Mouse (Mus musculus) olfactory bulb, adult 2 months (tissue): ENCODE measurements around the gene Gm20696. TPM values are rescaled to one million over a fixed set of nuclear protein-coding genes. Genes with fewer than 3 reads are reported as not detected.
A peak's percentile ranks its signal among the peaks of the same experiment; 100 is the strongest.

Source experiments
- H3K27ac ChIP-seq: fragments of 200-500 bp; 2 replicates; pipeline ENCODE4 v1.5.1; 2012; ENCODE audit warnings: low read depth, low read length; ENCODE audit not compliant: insufficient read depth
- H3K4me1 ChIP-seq: fragments of 200-500 bp; 2 replicates; pipeline ENCODE4 v1.6.1; 2012; ENCODE audit warnings: low read length; ENCODE audit not compliant: control insufficient read depth, insufficient read depth
- H3K4me3 ChIP-seq: fragments of 200-500 bp; 2 replicates; pipeline ENCODE4 v1.5.1; 2012; ENCODE audit warnings: mild to moderate bottlenecking, low read depth, low read length, moderate library complexity; ENCODE audit not compliant: insufficient read depth
- CTCF ChIP-seq: fragments of 200-500 bp; IDR thresholded peaks from 2 replicates; pipeline ENCODE4 v1.5.1; 2012; ENCODE audit warnings: low read depth, mild to moderate bottlenecking, low read length, moderate library complexity; ENCODE audit not compliant: insufficient read depth
- POLR2A ChIP-seq: fragments of 200-500 bp; IDR thresholded peaks from 2 replicates; pipeline ENCODE4 v1.6.1; 2012; ENCODE audit warnings: mild to moderate bottlenecking, low read depth, low read length, moderate library complexity; ENCODE audit not compliant: insufficient read depth
- WGBS: fragments of 180-500 bp; shearing (Covaris S2); methylation state at CpG from one replicate; pipeline ENCODE4 v1.1.7; 2018; 5-methylcytosine and 5-hydroxymethylcytosine counted together
- polyA plus RNA-seq: library from polyadenylated mRNA; stranded (reverse); fragments of >200 nt; gene quantifications from 2 replicates; pipeline ENCODE4 v1.2.4, GENCODE M21; 2012; ENCODE audit warnings: low replicate concordance; ENCODE audit not compliant: missing spikeins, insufficient read depth, insufficient read length

Gm20696 gene
- polyA plus RNA-seq, 1 experiment: not detected

DNA sequence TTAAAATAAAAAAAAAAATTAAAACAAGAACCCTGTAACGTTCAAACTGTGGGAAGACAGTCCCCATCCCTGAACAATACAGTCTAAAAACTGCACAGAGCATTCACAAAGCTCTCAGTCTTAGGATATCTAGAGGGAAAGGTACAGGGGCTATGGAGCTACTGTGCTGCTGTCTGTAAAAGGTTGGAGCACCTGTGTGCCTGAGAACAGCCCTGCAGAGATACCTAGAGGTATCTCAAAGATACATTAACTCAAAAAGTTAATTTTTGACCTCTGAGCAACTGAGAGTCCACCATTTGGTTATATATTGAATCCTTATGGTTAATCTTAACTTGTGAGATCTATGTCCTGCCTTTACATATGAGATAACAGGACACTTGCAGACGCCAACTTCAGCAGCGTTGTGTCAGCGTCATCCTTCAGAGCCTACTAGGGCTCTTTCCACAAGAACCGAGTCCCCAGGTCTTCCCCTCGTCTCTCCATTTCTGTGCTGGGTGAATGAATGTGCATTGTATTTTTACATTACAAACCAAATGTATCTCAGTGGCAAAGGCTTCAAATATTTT is 174.5 kb downstream of the Gm20696 start:
- Histone ChIP-seq H3K4me1 (no peaks in the 10 kb centered on the region), H3K27ac (no peak overlapping the region), H3K4me3 (no peak overlapping the region)
- WGBS: 89% methylated on average over 6 of the region's 6 CpGs
- no peak for TF ChIP-seq CTCF
- TF ChIP-seq POLR2A: no peak

DNA sequence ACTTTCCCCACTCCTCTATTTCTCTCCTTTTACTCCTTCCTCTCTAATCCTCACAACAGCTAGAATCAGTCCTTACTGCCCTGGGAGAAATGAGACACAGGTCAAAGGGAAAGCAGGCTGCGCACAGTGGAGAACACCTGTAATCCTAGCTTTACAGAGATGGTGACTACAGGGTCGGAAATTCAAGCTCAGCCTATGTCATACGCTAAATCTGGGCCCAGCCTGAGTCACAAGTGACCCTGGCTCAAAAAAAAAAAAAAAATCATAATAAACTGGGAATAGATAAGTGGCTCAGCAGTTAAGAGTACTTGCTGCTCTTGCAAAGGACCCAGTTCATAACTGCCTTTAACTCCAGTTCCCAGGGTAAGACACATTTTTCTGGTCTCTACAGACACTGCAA is 175.5 kb downstream of the Gm20696 start:
- TF ChIP-seq CTCF: no peak
- no peak for TF ChIP-seq POLR2A
- 95% methylated on average over 3 of the region's 3 CpGs for WGBS
- H3K4me3 ChIP-seq: no peak overlapping the region

DNA sequence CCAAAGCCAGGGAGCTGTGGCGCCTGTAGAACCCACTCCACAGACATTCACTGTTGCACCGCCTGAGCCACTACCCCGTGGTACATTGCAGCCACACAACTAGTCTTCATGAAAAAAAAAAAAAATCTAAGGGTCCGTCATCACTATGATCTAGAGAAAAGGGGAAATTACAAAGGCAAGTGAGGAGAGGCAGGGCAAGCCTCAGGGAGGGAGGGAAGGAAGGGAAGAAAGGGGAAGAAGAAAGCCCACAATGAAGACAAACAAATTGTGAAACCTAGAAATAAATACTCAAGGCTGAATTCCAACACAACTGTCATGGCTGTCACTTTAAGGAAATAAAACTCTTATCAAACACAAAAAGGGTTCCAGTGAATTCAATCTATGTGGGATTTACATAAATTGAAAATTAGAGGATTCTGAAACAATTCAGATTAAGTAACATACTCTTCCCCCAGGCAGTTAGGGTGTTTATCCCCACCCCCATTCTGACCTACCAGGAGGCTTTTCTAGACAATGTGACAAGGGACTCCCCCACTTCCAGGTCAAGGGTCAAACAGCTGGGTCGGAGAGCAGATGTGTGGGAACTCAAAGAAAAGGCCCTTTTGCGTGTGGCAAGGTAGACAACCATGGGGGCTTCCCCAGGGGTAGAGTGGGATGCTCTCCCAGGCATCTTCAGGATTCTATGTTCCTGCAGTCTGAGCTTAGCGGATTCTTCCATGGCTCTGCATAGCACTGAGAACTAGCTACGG is 176.5 kb downstream of the Gm20696 start:
- Histone ChIP-seq H3K27ac (no peak overlapping the region), H3K4me3 (no peak overlapping the region), H3K4me1 (peaks cover 10% of the 10 kb centered on the region)
- WGBS: 96% methylated on average over 8 of the region's 8 CpGs
- TF ChIP-seq CTCF (no peak), POLR2A (no peak)

More for the DNA sequence above, 175.5 kb downstream of the Gm20696 start:
- H3K4me1 ChIP-seq: peaks cover under 1% of the 10 kb centered on the region
- no peak overlapping the region for H3K27ac ChIP-seq

DNA sequence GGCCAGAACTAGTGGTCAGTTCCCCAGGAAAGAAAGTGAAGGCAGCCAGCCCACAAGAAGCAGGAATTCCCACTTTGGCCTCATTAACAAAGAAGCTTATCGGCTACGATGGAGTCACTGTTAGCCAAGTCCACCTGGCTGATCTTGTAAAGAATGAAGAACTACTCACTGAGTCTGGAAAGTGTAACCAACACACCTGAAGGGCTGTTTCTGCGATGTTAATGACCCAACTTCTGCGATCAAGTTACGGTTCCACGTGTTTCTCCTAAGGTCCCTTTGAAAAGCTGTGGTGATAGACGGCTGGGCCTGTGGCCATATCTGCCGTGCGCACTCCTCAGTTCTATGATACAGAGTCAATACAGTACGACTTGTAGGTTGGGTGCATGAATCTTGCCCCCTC is 177.2 kb downstream of the Gm20696 start:
- H3K4me1 ChIP-seq: peaks cover 13% of the 10 kb centered on the region
- H3K27ac ChIP-seq: no peak overlapping the region
- no peak overlapping the region for H3K4me3 ChIP-seq
- no peak for TF ChIP-seq CTCF
- TF ChIP-seq POLR2A: no peak
- 92% methylated on average over 10 of the region's 10 CpGs for WGBS

GRCm38 (mm10) chr6:99485884-99486640 is 180.5 kb downstream of the Gm20696 start:
- H3K27ac ChIP-seq: no peak overlapping the region
- H3K4me3 ChIP-seq: no peak overlapping the region
- 57% methylated on average over 12 of the region's 12 CpGs for WGBS
- H3K4me1 ChIP-seq: peaks cover 15% of the 10 kb centered on the region
- no peak for TF ChIP-seq POLR2A
- no peak for TF ChIP-seq CTCF

- H3K27ac ChIP-seq: peak overlapping the region; percentile 78
- WGBS: 6% methylated on average over 20 of the region's 20 CpGs
- TF ChIP-seq CTCF (no peak), POLR2A (no peak)
- peaks cover 15% of the 10 kb centered on the region for H3K4me1 ChIP-seq
- peak overlapping the region; percentile 24 for H3K4me3 ChIP-seq
Measured at GRCm38 (mm10) chr6:99485217-99485883, 181.2 kb downstream of the Gm20696 start.

- Histone ChIP-seq H3K4me1 (peaks cover 15% of the 10 kb centered on the region), H3K4me3 (peak overlapping the region; percentile 24), H3K27ac (peak overlapping the region; percentile 78)
- WGBS: 13% methylated on average over 8 of the region's 8 CpGs
- no peak for TF ChIP-seq POLR2A
- TF ChIP-seq CTCF: no peak
Measured at GRCm38 (mm10) chr6:99484884-99485216, 181.7 kb downstream of the Gm20696 start.

DNA sequence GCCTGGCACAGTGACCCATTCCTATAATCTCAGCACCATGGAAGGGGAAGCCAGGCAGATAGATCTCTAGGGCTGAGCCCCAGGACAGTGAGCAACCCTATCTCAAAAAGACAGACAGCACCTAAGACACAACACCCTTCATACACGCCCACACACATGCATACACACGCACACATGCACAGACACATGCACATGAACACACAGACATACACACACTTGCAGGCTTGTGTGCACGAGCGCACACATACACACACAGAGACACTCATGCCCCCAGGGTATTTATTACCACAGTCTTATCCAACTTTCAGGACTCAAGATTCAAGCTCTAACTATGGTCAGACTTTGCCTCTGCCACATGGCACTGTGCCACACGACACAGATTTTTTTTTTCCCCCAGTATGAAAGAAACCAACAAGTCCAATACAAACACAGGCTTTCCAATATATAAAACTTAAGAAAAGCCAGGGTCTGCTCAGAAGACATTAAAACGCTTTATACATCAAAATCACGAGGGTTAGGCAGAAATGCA is 182.3 kb downstream of the Gm20696 start:
- H3K27ac ChIP-seq: no peak overlapping the region
- TF ChIP-seq POLR2A (no peak), CTCF (no peak)
- H3K4me3 ChIP-seq: no peak overlapping the region
- 79% methylated on average over 7 of the region's 7 CpGs for WGBS
- H3K4me1 ChIP-seq: peaks cover 15% of the 10 kb centered on the region

- 95% methylated on average over 10 of the region's 10 CpGs for WGBS
- H3K27ac ChIP-seq: no peak overlapping the region
- TF ChIP-seq CTCF (no peak), POLR2A (no peak)
- peaks cover 15% of the 10 kb centered on the region for H3K4me1 ChIP-seq
- H3K4me3 ChIP-seq: no peak overlapping the region
Measured at GRCm38 (mm10) chr6:99483556-99483955, 183.0 kb downstream of the Gm20696 start.
